Mouse (Mus musculus) hindbrain, embryonic 10.5 days (tissue): ENCODE results near the gene Nup188. TPM values are rescaled to one million over a fixed set of nuclear protein-coding genes. Genes with fewer than 3 reads are reported as not detected.

Experiments
- DNase-seq: peaks from one replicate; pipeline ENCODE4 v3.0.0-alpha.2; 2017; ENCODE audit warnings: low spot score
- H3K27ac ChIP-seq: fragments of 300-500 bp; sonication (generic); 2 replicates; pipeline ENCODE4 v1.5.1; 2016; ENCODE audit warnings: mild to moderate bottlenecking, moderate library complexity
- H3K27me3 ChIP-seq: fragments of 300-500 bp; sonication (generic); 2 replicates; pipeline ENCODE4 v1.6.1; 2016; ENCODE audit warnings: mild to moderate bottlenecking; ENCODE audit not compliant: poor library complexity, insufficient read depth, severe bottlenecking
- H3K36me3 ChIP-seq: fragments of 300-500 bp; sonication (generic); 2 replicates; pipeline ENCODE4 v1.6.1; 2016; ENCODE audit warnings: mild to moderate bottlenecking, moderate library complexity
- H3K4me1 ChIP-seq: fragments of 300-500 bp; sonication (generic); replicated peaks from 2 replicates; pipeline ENCODE4 v1.6.1; 2016; ENCODE audit warnings: mild to moderate bottlenecking
- H3K4me3 ChIP-seq: fragments of 300-500 bp; sonication (generic); 2 replicates; pipeline ENCODE4 v1.5.1; 2016; ENCODE audit warnings: mild to moderate bottlenecking, moderate library complexity
- H3K9me3 ChIP-seq: fragments of 300-500 bp; sonication (generic); 2 replicates; pipeline ENCODE4 v1.6.1; 2016; ENCODE audit warnings: mild to moderate bottlenecking, moderate library complexity
- WGBS: fragments of 180-500 bp; shearing (Covaris S2); methylation state at CpG from one replicate; pipeline ENCODE4 v1.1.7; 2016; 5-methylcytosine and 5-hydroxymethylcytosine counted together
- polyA plus RNA-seq: library from polyadenylated mRNA; unstranded; fragments of >200 nt; fragmentation: Nextera tagmentation; extraction: Ambion mirVana; gene quantifications from 2 replicates; pipeline ENCODE4 v1.2.1, GENCODE M21; 2016

Gene Nup188
- polyA plus RNA-seq = 62.2 and 62.6 TPM in 2 replicates

DNA sequence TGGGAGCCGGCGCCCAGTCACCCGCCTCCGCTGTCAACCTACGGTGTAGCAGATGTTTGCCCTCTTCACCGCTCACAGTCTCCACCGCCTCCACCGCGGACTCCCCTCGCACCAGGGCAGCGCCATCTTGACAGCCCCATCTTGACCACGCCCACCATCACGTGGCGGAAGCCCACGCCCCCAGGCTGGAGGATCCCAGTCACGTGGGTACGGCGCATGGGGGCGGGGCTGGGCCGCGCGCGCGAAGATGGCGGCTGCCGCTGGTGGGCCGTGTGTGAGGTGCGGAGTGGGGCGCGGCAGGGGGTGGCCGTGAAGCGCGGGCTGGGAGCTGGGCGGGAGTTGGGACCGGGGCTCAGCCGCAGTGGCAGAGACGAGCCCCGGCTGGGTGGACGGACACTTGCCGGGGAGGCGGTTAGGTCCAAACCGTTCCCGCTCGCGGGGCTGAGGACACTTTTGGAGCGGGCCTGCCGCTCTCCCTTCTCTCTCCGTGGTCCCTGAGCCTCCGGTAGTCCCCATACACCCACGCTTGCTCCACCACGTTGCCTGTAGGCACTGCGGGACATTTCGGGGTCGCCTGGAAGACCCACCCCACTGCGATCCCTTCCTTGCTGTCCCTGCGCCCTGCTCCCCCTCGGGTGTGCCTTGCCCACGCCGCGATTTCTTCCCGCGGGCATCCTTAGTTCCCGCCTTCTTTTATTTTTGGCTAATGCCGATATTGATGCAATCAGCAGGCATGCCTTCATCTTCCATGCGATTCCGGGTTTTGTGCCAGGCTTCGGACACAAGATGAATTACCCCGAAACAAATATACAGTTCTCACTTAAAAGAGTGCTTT is at the start of gene Nup188, which contains the start of gene Dolk:
TSS of gene Nup188 (plus strand) at position 206 of the 835 bp plus-strand sequence.
TSS of gene Dolk (minus strand) at position 143 of the 835 bp plus-strand sequence.
- H3K27ac ChIP-seq = peak within 1 kb of the TSS; percentile 95
- no peaks in the 10 kb centered on the region for H3K27me3 ChIP-seq
- H3K36me3 ChIP-seq = peaks cover 28% of the 10 kb centered on the region
- H3K9me3 ChIP-seq = no peaks in the 10 kb centered on the region
- peak; percentile 97 for DNase-seq
- H3K4me3 ChIP-seq = peak within 1 kb of the TSS; percentile 100
- under 1% methylated on average over 68 of the region's 68 CpGs for WGBS
- H3K4me1 ChIP-seq = peaks cover 28% of the 10 kb centered on the region

DNA sequence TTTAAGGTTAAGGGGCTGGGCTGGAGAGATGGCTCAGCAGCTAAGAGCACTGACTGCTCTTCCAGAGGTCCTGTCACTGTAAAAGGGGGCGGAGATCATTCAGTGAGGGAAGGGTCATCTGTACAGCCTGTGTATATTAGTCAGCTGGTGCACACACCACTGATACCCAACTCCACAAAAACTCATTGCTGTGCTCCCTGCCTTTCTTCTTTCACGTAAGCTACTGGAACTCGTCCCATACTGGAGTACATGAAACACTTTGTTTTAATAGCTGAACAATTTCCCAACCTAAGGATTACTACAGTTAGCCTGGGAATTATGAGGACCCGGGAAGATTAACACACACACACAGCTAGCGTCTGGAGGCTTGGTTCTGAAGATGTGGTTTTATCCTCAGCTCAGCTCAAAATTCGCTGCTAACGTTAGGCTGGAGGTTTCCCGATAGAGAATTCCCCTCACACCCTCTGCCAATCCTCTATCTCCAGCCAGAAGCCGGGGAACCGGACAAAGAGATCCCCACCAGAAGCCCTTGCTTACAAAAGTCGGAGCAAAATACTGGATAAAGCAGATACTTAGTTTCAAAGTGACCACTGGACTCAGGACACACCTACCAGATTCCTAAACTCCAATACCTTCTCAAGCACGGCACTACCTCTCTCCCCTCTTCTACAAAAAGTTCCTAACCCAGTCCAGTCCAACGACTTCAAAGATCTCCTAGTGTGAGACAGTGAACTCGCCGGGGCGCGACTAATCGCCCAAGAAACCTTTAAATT is 49.6 kb upstream of the Nup188 start:
- H3K4me3 ChIP-seq = peak overlapping the region; percentile 89
- H3K27ac ChIP-seq = peak overlapping the region; percentile 95
- H3K4me1 ChIP-seq = peaks cover 35% of the 10 kb centered on the region
- WGBS = 7% methylated on average over 18 of the region's 18 CpGs
- peaks cover 27% of the 10 kb centered on the region for H3K36me3 ChIP-seq
- 0 out of 2 replicates have a peak, but pooled peaks cover 3% of the 10 kb centered on the region for H3K9me3 ChIP-seq
- no peak for DNase-seq
- H3K27me3 ChIP-seq = no peaks in the 10 kb centered on the region

DNA sequence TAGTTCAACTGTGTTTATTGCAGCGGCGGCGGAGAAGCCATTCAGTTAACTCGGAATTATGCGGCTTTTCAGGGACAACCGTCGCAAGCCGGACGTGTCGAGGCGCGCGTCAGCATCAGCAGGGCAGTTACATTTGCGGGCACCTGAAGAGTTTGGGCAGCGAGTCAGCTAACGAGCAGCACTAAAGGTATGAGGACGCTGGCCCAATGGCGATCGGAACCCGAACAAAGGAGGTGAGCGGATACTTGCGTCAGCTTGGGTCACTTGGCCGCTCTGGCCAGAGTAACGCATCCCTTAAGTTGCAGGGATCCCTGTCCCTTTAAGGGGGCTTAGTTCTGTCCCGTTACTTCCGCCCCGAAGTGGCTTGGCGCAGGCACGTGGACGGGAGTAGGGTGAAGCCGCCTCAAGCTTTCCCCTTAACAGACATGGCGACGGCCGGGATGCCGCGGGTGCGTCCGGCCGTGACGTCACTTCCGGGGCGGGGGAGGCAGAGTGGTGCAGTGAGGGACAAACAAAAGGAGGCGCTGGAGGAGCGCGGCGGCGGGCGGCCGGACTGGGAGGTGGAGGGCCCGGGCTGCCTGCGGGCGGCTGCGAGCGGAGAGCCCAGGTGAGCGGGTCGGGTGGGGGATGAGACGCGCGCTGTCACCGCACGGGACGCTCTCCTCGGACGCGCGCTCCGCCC is 48.9 kb upstream of the Nup188 start, which contains the start of gene Lrrc8a:
TSS of gene Lrrc8a (plus strand) at position 517 of the 682 bp plus-strand sequence.
- under 1% methylated on average over 67 of the region's 67 CpGs for WGBS
- peaks cover 39% of the 10 kb centered on the region for H3K4me1 ChIP-seq
- H3K9me3 ChIP-seq = no peaks in the 10 kb centered on the region
- peak within 1 kb of the TSS; percentile 95 for H3K27ac ChIP-seq
- DNase-seq = peak; percentile 100
- no peaks in the 10 kb centered on the region for H3K27me3 ChIP-seq
- peaks cover 35% of the 10 kb centered on the region for H3K36me3 ChIP-seq
- peak within 1 kb of the TSS; percentile 89 for H3K4me3 ChIP-seq

DNA sequence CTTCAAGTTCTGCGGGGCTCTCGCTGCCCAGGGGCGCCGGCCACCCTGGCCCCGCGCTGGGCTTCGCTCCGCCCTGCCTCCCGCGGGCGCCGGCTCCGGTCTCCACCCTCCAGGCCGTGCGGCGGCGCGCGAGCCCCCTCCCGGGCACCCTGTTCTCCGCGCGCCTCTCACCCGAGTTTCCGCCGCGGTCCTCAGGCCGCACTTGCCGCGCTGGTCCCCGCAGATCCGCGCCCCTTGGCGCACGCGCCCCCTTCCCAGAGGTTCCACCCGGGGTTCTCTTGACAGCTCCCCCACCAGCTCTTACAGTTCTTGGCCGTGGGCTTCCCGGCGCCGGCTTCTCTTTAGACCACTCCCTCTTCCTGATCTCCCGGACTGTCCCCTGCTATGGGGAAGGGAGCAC is 48.3 kb upstream of the Nup188 start:
- H3K4me3 ChIP-seq = peak overlapping the region; percentile 89
- DNase-seq = no peak
- under 1% methylated on average over 42 of the region's 42 CpGs for WGBS

DNA sequence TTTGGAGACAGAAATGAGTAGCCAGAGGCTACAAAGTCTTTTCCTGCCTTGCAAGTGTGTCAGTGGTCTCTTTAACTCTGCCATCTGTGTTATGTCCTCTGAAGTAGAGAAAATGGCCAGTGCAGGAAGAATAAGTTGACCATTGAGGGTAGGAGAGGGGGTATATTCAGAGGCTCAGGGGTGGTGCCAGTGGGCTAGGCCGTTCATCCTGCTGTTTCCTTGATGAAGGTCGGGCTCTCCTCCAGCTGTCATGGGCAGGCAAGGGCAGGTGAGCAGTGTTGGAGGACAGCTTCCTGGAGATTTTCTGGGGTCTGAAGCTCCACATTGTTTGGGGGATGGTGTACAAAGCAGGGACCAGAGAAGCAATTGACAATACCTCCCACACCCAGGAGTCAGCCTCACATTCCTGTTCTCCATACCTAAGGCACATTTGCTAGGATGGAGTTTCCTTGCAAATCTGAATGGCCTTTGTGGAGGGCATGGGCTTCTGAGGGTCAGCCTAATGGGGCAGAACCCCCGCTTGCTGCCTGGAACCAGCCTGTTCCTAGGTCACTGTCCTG is 47.2 kb upstream of the Nup188 start:
- H3K27ac ChIP-seq = peak overlapping the region; percentile 95; the same call in 1 of the 2 replicates
- no peaks in the 10 kb centered on the region for H3K9me3 ChIP-seq
- WGBS = 78% methylated on average over 3 of the region's 3 CpGs

More for the DNA sequence above, 48.3 kb upstream of the Nup188 start:
- peak overlapping the region; percentile 95 for H3K27ac ChIP-seq
- H3K9me3 ChIP-seq = no peaks in the 10 kb centered on the region
- no peaks in the 10 kb centered on the region for H3K27me3 ChIP-seq
- peaks cover 44% of the 10 kb centered on the region for H3K4me1 ChIP-seq
- peaks cover 40% of the 10 kb centered on the region for H3K36me3 ChIP-seq

DNA sequence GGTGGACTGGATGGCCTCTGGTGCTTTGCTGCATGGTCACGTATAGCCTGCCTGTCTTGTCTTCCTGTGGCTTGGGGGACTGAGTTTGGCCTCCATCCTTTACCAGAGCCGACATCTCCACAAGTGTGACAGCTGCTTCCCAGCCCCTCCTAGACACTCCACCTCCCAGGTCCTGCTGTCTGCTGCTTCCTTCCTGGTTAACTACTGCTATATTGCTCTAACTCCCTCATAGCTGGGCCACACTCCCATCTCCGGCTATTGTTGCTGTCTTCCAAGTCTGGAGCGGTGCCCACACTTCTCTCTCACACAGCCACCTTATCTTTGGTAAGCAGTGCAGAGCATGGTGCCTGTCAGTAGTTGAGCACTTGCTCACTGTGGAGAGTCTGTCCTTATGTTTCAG is 46.4 kb upstream of the Nup188 start:
- H3K9me3 ChIP-seq = no peaks in the 10 kb centered on the region
- peak overlapping the region; percentile 89; the same call in 1 of the 2 replicates for H3K4me3 ChIP-seq
- no peaks in the 10 kb centered on the region for H3K27me3 ChIP-seq
- DNase-seq = no peak
- peaks cover 56% of the 10 kb centered on the region for H3K4me1 ChIP-seq
- WGBS = 88% methylated on average over 4 of the region's 4 CpGs
- 0 out of 2 replicates have a peak overlapping the region, but pooled peaks have one; percentile 6 for H3K27ac ChIP-seq
- peaks cover 59% of the 10 kb centered on the region for H3K36me3 ChIP-seq

More for the DNA sequence above, 47.2 kb upstream of the Nup188 start:
- Histone ChIP-seq H3K4me1 (peaks cover 50% of the 10 kb centered on the region), H3K4me3 (peak overlapping the region; percentile 89), H3K36me3 (peaks cover 51% of the 10 kb centered on the region), H3K27me3 (no peaks in the 10 kb centered on the region)
- DNase-seq = no peak

DNA sequence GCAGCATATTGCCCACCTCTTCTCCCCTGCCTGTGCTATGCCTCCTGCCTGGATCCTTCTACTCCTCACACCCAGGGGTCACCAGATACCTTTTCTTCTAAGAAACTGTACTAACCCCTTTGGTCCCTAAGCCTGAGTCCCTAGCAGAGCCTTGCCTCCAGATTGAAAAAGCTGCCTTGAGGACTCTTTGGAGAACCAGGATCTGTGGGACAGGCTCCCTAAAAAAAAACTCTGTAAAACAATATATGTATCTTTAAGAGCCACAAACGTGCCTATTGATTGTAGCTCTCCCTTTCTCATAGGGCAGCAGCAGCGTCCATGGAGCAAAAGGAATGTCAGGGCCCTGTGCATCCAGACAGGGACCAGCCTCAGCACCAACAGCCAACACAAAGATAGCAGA is 45.9 kb upstream of the Nup188 start, which contains the start of gene Gm28035:
TSS of gene Gm28035 (plus strand) at position 301 of the 400 bp plus-strand sequence.
- H3K36me3 ChIP-seq = peaks cover 64% of the 10 kb centered on the region
- WGBS = 77% methylated on average over 2 of the region's 2 CpGs

DNA sequence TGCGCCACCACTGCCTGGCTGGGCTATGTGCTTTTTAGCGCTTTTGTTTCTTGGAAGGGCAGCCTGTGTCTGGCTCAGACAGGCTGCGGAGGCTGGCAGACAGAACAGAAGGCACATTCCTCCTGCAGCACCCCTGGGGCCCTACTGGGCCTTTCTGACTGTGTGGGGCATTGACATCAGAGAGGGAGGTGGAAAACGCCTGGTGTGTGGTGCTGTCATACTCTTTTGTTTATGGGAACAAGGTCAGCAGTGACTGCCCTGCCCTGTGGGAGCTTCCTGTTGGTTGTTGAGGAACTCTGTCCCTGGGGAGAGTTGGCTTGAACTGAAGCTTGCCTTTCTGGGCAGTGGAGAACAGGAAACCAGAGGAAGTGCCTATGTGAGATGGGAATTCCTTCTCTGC is 43.7 kb upstream of the Nup188 start:
- 34% methylated on average over 4 of the region's 4 CpGs for WGBS
- H3K36me3 ChIP-seq = peaks cover 85% of the 10 kb centered on the region
- no peaks in the 10 kb centered on the region for H3K9me3 ChIP-seq
- H3K27me3 ChIP-seq = no peaks in the 10 kb centered on the region
- H3K4me3 ChIP-seq = no peak overlapping the region; the same call in 1 of the 2 replicates
- H3K27ac ChIP-seq = no peak overlapping the region
- peaks cover 50% of the 10 kb centered on the region for H3K4me1 ChIP-seq
- peak; percentile 42 for DNase-seq

More for the DNA sequence above, 45.9 kb upstream of the Nup188 start, which contains the start of gene Gm28035:
- 0 out of 2 replicates have a peak within 1 kb of the TSS, but pooled peaks have one; percentile 6 for H3K27ac ChIP-seq
- peaks cover 58% of the 10 kb centered on the region for H3K4me1 ChIP-seq
- no peaks in the 10 kb centered on the region for H3K27me3 ChIP-seq
- no peaks in the 10 kb centered on the region for H3K9me3 ChIP-seq
- peak within 1 kb of the TSS; percentile 89 for H3K4me3 ChIP-seq
- DNase-seq = no peak

DNA sequence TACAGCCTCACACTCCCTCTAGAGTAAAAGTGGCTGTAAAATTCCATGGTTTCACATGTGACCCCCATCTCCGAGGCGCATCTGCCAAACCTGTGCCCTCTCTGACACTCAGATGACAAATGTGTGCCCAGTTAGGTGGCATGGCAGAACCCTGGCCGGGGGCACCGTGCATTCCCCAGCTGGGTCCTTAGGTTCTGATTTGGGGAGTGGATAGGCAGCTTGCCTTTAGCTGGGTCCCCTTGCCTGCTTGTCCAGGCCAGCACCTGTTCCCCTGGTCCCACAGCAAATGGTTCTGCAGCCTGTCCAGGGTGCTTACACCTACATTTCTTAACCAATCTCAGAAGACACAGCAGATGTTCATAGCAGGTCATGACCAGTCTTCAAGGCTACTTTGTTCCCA is 42.8 kb upstream of the Nup188 start:
- DNase-seq = no peak
- Histone ChIP-seq H3K27ac (no peak overlapping the region), H3K27me3 (no peaks in the 10 kb centered on the region), H3K9me3 (no peaks in the 10 kb centered on the region), H3K4me1 (peaks cover 44% of the 10 kb centered on the region), H3K4me3 (no peak overlapping the region), H3K36me3 (peaks cover 94% of the 10 kb centered on the region)
- 94% methylated on average over 4 of the region's 4 CpGs for WGBS

DNA sequence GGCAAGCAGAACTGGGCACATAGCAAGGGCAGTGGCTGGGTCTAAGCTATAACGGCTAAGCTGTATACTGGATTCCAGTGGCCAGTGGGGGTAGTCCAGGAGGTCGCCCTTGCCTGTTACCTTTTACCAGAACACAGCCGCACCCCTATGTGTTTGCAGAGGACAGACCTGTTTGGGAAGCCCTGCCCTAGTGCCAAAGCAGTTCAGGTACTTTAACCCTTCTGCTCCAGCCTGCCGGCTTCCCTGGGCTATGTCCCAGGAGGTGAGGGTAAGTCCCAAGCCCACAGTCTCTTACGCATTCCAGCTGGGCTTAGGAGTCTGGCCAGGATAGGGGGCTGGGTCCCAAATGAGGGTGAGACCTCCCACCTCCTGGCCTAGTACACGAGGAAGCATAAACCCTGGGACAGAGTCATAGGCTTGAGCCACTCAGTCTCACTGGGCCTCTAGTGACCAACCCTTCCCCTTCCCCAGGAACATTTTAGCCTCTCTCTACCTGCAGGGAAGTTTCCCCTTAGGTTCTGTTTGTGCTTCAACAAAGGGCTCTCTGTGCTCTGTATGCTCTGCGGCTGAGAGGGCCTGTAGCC is 41.5 kb upstream of the Nup188 start:
- Histone ChIP-seq H3K27ac (peak overlapping the region; percentile 12; the same call in 1 of the 2 replicates), H3K36me3 (peaks cover 98% of the 10 kb centered on the region), H3K4me1 (peaks cover 31% of the 10 kb centered on the region), H3K9me3 (no peaks in the 10 kb centered on the region), H3K4me3 (no peak overlapping the region), H3K27me3 (no peaks in the 10 kb centered on the region)
- DNase-seq = no peak
- 78% methylated on average over 7 of the region's 7 CpGs for WGBS

DNA sequence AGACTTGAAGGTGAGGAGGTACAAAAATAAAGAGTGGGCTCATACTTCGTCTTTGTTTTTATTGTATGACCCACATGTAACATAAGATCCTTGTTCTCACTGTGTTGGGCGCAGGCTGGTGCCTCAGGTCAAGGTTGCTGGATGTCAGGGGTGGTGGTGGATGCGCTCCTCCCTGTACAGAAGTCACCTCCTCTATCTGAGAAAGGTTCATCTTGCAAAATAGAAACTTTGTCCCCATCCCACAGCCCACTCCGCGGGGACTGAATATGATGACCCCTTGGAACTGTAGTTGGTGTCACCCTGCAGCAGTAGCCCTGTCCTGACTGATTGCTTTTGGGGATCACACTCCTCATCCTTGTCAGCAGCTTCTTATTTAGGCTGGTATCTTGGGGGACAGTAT is 39.2 kb upstream of the Nup188 start:
- Histone ChIP-seq H3K27me3 (no peaks in the 10 kb centered on the region), H3K36me3 (peaks cover 98% of the 10 kb centered on the region), H3K9me3 (no peaks in the 10 kb centered on the region), H3K4me3 (no peak overlapping the region), H3K4me1 (peaks cover 30% of the 10 kb centered on the region), H3K27ac (no peak overlapping the region)
- no peak for DNase-seq
- WGBS = 91% methylated on average over 5 of the region's 5 CpGs
